Mouse (Mus musculus) intestine, postnatal 0 days (tissue): ENCODE data around the gene Lipa. TPM values are rescaled to one million over a fixed set of nuclear protein-coding genes. Genes with fewer than 3 reads are reported as not detected.

Experiments used
- ATAC-seq: fragments of 200-750 bp; cut with Nextera tagmentation; 2 replicates; pipeline ENCODE4 v1.8.0; 2017; ENCODE audit warnings: mild to moderate bottlenecking, moderate TSS enrichment, moderate library complexity
- H3K27ac ChIP-seq: fragments of 300-500 bp; sonication (generic); 2 replicates; pipeline ENCODE4 v1.5.1; 2014; ENCODE audit warnings: mild to moderate bottlenecking, low read depth, low read length, moderate library complexity
- H3K27me3 ChIP-seq: fragments of 300-500 bp; sonication (generic); replicated peaks from 2 replicates; pipeline ENCODE4 v1.6.1; 2014; ENCODE audit warnings: low read length, mixed read lengths; ENCODE audit not compliant: control insufficient read depth, insufficient read depth
- H3K36me3 ChIP-seq: fragments of 300-500 bp; sonication (generic); 2 replicates; pipeline ENCODE4 v1.6.1; 2014; ENCODE audit warnings: mild to moderate bottlenecking, moderate library complexity; ENCODE audit not compliant: control insufficient read depth, insufficient read depth
- H3K4me1 ChIP-seq: fragments of 300-500 bp; sonication (generic); replicated peaks from 2 replicates; pipeline ENCODE4 v1.6.1; 2014; ENCODE audit warnings: antibody characterized with exemption, low read length, mixed read lengths; ENCODE audit not compliant: control insufficient read depth, insufficient read depth
- H3K4me2 ChIP-seq: fragments of 300-500 bp; sonication (generic); replicated peaks from 2 replicates; pipeline ENCODE4 v1.6.1; 2014; ENCODE audit warnings: low read depth, mild to moderate bottlenecking, moderate library complexity
- H3K4me3 ChIP-seq: fragments of 300-500 bp; sonication (generic); 2 replicates; pipeline ENCODE4 v1.5.1; 2014; ENCODE audit warnings: low read depth, low read length
- H3K9ac ChIP-seq: fragments of 300-500 bp; sonication (generic); 2 replicates; pipeline ENCODE4 v1.6.1; 2014; ENCODE audit warnings: mild to moderate bottlenecking, low read depth, low read length
- H3K9me3 ChIP-seq: fragments of 300-500 bp; sonication (generic); 2 replicates; pipeline ENCODE4 v1.6.1; 2016; ENCODE audit warnings: mixed run types; ENCODE audit not compliant: control insufficient read depth
- CTCF ChIP-seq: sonication (generic); IDR thresholded peaks from 2 replicates; pipeline ENCODE4 v1.5.1; 2016; ENCODE audit warnings: low read depth, mild to moderate bottlenecking, control low read depth, antibody characterized with exemption, moderate library complexity
- WGBS: fragments of 180-500 bp; shearing (Covaris S2); extraction: QIAGEN DNeasy Blood & Tissue Kit; methylation state at CpG from one replicate; pipeline ENCODE4 v1.1.7; 2014; 5-methylcytosine and 5-hydroxymethylcytosine counted together
- polyA plus RNA-seq: library from polyadenylated mRNA; unstranded; fragments of >200 nt; fragmentation: Nextera tagmentation; extraction: Ambion mirVana; gene quantifications from 2 replicates; pipeline ENCODE4 v1.2.1, GENCODE M21; 2015

Gene Lipa
- polyA plus RNA-seq: 191 and 206 TPM in 2 replicates

GRCm38 (mm10) chr19:34526941-34527682, at the start of gene Lipa:
Gene Lipa, minus strand, starts transcription at chr19:34527474.
- WGBS: under 1% methylated on average over 29 of the region's 29 CpGs
- no peaks in the 10 kb centered on the region for H3K4me1 ChIP-seq
- H3K9me3 ChIP-seq: no peaks in the 10 kb centered on the region
- no peaks in the 10 kb centered on the region for H3K27me3 ChIP-seq
- ATAC-seq: peak; percentile 99
- H3K36me3 ChIP-seq: peaks cover 7% of the 10 kb centered on the region
- H3K27ac ChIP-seq: peak within 1 kb of the TSS; percentile 76
- peak within 1 kb of the TSS; percentile 70 for H3K4me3 ChIP-seq
- peak within 1 kb of the TSS; percentile 70 for H3K4me2 ChIP-seq
- peak within 1 kb of the TSS; percentile 75 for H3K9ac ChIP-seq
- no peak for TF ChIP-seq CTCF

GRCm38 (mm10) chr19:34573650-34574049, 46.4 kb upstream of the Lipa start:
- no peak for TF ChIP-seq CTCF
- ATAC-seq: peak; percentile 61
- H3K36me3 ChIP-seq: no peaks in the 10 kb centered on the region; the same call in 1 of the 2 replicates
- H3K4me3 ChIP-seq: no peak overlapping the region
- H3K4me1 ChIP-seq: 0 out of 2 replicates have a peak, but pooled peaks cover 3% of the 10 kb centered on the region
- no peaks in the 10 kb centered on the region for H3K9me3 ChIP-seq
- H3K27me3 ChIP-seq: no peaks in the 10 kb centered on the region
- no peak overlapping the region for H3K27ac ChIP-seq
- no peak overlapping the region for H3K4me2 ChIP-seq
- WGBS: 70% methylated on average over 5 of the region's 5 CpGs
- no peak overlapping the region for H3K9ac ChIP-seq

DNA sequence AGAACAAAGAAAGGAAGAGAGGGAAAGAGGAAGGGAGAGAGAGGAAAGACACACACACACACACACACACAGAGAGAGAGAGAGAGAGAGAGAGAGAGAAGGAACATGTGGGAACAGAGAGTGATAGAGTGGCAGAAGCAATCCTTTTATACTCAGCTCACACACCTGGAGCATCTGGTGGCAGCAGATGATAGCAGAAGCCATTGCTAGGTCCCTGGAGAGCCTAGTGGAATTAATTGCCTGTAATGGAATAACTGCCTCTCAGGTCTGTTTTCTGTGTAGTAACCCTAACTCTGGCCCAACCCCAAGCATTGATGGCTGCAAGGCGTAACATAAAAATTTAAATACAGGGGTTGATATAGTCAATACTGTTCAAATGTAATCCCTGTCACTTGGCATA, 43.8 kb upstream of the Lipa start:
- Histone ChIP-seq H3K4me1 (0 out of 2 replicates have a peak, but pooled peaks cover 3% of the 10 kb centered on the region), H3K27me3 (no peaks in the 10 kb centered on the region), H3K9me3 (no peaks in the 10 kb centered on the region), H3K4me2 (0 out of 2 replicates have a peak overlapping the region, but pooled peaks have one; percentile 6), H3K27ac (no peak overlapping the region), H3K4me3 (no peak overlapping the region), H3K36me3 (no peaks in the 10 kb centered on the region; the same call in 1 of the 2 replicates), H3K9ac (no peak overlapping the region)
- ATAC-seq: no peak
- no peak for TF ChIP-seq CTCF
- 97% methylated on average over 1 of the region's 1 CpGs for WGBS

DNA sequence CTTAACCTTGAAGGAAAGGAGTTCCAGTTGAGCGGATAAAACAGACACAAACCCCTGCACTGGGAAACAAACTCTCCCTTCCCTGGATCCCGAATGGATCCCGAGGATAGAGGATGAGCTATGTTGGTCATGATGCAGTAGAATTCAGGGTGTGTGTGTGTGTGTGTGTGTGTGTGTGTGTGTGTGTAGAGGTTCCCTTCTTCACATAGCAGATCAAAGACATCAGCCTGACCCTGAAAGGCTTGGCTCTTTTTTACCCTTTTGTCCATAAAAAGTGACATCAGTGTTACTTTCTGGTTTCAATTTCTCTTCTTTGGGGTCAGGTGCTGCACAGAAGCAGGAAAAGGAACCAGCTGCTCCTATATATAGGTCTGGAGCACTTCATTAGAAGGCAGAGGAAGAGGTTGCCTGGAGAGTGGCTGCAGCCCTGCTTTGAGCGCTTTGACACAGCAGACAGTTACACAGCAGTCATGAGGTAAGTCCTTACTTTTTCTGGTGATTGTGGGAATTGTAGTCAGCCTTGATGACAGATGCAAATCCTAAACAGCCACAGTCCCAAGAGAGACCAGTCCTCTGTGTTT, 42.7 kb upstream of the Lipa start:
- WGBS: 73% methylated on average over 4 of the region's 4 CpGs
- TF ChIP-seq CTCF: no peak
- H3K27ac ChIP-seq: no peak overlapping the region
- H3K36me3 ChIP-seq: no peaks in the 10 kb centered on the region; the same call in 1 of the 2 replicates
- H3K4me1 ChIP-seq: 0 out of 2 replicates have a peak, but pooled peaks cover 3% of the 10 kb centered on the region
- H3K9ac ChIP-seq: no peak overlapping the region
- peak; percentile 47; the same call in 1 of the 2 replicates for ATAC-seq
- no peaks in the 10 kb centered on the region for H3K9me3 ChIP-seq
- no peaks in the 10 kb centered on the region for H3K27me3 ChIP-seq
- H3K4me3 ChIP-seq: no peak overlapping the region
- no peak overlapping the region for H3K4me2 ChIP-seq

GRCm38 (mm10) chr19:34568988-34569895, 42.0 kb upstream of the Lipa start:
- TF ChIP-seq CTCF: no peak
- Histone ChIP-seq H3K4me2 (no peak overlapping the region), H3K36me3 (no peaks in the 10 kb centered on the region; the same call in 1 of the 2 replicates), H3K27me3 (no peaks in the 10 kb centered on the region), H3K9me3 (no peaks in the 10 kb centered on the region), H3K4me3 (no peak overlapping the region), H3K27ac (no peak overlapping the region), H3K4me1 (0 out of 2 replicates have a peak, but pooled peaks cover 3% of the 10 kb centered on the region), H3K9ac (no peak overlapping the region)
- 54% methylated on average over 7 of the region's 7 CpGs for WGBS
- no peak for ATAC-seq
